Mouse (Mus musculus) left cerebral cortex, postnatal 36 days (tissue): ENCODE data around the gene Itga9. TPM values are rescaled to one million over a fixed set of nuclear protein-coding genes. Genes with fewer than 3 reads are reported as not detected.

Experiments used
- DNase-seq, 2 experiments: peaks; one replicate each; pipeline ENCODE4 v3.0.0; 2021 to 2022; ENCODE audit warnings: low spot score in 2 of 2, mixed read lengths in 1 of 2
- intact Hi-C: fragments of 180-260 bp; cut with DNase I; formaldehyde crosslinking; loops from one replicate; pipeline ENCODE4 v1.15.1; 2025
- total RNA-seq, 2 experiments: library from RNA; stranded (reverse); gene quantifications; 2 replicates each; pipeline ENCODE4 v1.2.3; 2021

The Itga9 gene
- total RNA-seq, 2 experiments from 2014 or later: 5.5 to 9.3 TPM

GRCm38 (mm10) chr9:118638642-118639210 lies 32.2 kb downstream of the Itga9 start:
- DNase-seq: no peak
- intact Hi-C loops: no loop called here

DNA sequence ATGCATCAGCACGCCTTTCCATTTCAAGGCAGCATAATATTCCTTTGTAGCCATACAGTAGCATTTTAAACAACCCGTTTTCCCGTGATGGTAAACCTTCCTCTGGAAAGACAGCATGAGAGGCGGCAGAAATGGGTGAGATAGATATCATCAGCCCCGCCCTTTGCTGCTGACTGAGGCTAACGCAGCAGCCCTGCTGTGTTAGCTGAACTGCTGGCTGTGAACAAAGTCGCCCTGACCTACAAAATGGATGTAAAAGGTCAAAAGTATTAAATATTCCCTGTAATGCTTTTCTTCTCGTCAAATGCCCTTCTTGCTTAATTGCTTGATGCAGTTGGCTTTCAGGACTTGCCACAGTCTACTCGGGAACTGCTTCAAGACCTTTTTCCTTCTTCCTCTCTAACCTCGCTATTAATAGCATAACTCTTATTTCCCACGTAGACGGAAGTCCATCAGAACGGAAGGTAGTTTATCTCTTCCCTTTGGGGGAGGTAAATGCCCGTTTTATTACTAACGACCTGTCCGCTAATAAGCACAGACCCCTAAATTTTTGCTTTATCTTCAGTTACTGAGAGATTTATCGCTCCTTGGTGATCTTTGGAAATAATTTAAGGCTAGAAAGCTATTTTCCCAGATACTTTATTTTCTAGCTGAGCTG lies 39.3 kb downstream of the Itga9 start:
- intact Hi-C loops: no loop called here

DNA sequence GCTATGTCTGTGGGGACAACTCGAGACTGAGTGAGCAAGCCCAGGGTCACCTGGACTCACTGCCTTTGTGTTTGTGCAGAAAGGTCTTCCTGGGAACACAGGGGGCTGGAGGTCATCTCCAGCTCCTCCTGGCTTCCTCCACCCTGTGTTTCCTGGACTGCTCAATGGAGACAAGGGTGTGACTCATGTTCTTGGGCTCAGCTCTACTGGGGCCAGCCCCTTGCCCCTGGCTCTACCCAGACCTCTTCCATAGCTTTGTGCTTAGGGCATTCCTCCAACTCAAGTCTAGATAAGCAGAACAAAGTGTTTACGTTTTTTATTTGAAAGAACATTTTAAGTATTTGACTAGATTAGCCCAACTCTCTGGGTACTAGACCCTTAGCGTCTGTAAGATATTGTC lies 41.0 kb downstream of the Itga9 start:
- no peak for DNase-seq
- intact Hi-C loops: no loop called here

More for the DNA sequence above, 39.3 kb downstream of the Itga9 start:
- no peak for DNase-seq

- DNase-seq: no peak
- intact Hi-C loops: no loop called here
These were observed 44.5 kb downstream of the Itga9 start for GRCm38 (mm10) chr9:118650976-118651375.

DNA sequence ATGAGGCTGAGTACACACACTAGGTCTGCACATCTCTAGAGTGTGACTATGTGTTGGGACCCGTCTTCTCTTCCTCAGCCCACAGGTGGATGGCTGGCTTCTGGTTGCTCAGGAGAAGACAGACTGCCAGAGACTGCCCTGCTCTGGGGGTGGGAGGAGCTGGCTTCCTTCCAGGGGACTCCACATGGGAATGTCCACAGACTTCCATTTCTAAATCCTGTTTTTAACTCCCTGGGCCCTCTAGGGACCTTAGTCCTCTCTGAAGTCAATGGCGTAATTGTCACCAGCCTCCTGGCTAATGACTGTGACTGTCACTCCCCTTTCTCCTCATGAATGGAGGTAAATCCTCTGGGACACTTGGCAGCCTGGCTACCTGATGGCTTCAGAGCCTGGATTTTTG lies 45.4 kb downstream of the Itga9 start:
- intact Hi-C loops: no loop called here
- DNase-seq: no peak

DNA sequence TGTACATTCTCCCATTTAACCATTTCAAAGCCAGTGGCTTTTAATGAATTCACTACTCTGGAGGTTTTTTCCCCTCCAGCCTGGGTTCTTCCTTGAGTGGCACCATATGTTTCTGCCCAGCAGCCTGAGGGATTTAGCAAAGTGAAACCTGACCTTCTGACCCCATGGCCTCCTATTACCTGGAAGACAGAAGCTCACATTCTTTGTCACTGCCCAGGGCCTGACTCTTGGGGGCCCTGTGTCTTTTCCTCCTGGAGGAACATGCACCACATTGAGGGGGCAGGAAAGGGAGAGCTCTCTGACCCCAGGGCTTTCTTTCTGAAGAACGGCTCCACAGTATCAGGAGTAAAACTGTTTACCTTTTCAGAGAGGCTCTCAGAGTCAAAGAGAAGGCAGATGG lies 46.9 kb downstream of the Itga9 start:
- intact Hi-C loops: no loop called here
- DNase-seq: no peak

DNA sequence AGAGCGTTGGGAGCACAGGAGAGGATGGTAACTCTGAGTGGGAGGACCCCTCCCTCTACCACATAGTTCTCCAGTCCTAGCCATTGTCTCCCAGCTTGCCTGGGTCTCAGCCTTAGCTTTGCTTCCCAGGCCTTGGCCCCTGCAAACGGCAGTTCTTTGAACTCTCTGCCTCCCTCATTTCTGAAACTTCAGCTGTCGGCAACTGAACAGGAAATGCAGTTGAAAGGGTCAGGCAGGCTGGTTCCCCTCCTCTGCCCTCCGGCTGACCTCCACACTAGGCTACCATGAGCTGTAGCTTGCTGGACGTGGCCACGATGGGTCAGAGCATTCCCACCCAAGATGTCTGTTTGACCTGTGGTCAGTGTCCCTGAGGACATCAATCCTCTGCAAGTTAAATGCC lies 48.5 kb downstream of the Itga9 start:
- intact Hi-C loops: no loop called here
- DNase-seq: no peak

DNA sequence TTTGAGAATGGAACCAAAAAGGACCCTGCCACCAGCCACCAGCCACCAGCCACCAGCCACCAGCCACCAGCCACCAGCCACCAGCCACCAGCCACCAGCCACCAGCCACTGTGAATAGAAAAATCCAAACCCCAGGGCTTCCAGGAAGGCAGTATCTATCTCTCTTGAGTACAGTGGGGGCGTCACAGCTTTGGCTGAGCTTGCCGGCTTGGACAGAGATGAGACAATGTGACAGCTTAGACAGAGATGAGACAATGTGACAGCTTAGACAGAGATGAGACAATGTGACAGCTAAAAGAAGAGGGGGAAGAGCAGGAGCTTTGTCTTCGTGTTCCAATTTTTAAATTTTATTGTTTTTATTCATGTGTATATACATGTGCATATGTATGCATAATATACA lies 49.2 kb downstream of the Itga9 start:
- no peak for DNase-seq

DNA sequence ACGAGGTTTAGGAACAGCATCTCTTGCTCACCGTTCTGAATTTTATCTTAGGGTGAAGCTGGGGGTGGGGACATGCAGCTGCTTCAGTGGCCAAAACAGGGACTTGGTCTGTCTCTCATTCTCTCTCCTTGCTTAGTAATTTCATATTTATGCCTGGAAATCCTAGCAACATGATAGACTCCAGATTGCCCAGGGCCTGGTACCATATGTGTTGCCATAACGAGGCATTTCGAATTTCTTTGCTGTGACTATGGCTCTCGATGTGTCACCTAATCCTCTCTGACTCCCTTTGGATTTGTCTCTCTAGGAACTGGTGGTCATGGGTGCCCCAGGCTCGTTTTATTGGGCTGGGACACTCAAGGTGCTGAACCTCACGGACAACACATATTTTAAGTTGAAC lies 51.7 kb downstream of the Itga9 start:
- no peak for DNase-seq
- intact Hi-C loops: no loop called here

More for the DNA sequence above, 49.2 kb downstream of the Itga9 start:
- intact Hi-C loops: no loop called here

GRCm38 (mm10) chr9:118659809-118660208 lies 53.3 kb downstream of the Itga9 start:
- intact Hi-C loops: no loop called here

GRCm38 (mm10) chr9:118660259-118660658 lies 53.8 kb downstream of the Itga9 start:
- intact Hi-C loops: no loop called here
- no peak for DNase-seq

More at GRCm38 (mm10) chr9:118659809-118660208, 53.3 kb downstream of the Itga9 start:
- DNase-seq: no peak

DNA sequence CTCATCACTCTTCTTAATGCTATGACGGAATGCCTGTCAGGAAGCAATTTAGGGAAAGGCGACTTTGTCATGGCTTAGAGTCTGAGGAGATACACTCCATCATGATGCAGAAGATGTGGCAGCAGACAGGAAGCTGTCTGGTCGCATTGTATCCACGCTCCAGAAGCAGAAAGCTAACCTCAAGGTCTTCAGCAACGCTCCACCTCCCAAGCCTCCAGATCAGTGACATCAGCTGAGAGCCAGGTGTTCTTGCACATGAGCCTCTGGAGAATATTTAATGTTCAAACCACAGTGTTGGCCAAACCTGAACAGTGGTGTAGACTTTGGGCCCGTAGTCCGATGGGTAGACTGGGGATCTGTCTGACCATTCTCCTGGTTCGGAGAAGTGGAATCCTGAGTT lies 55.5 kb downstream of the Itga9 start:
- no peak for DNase-seq
- intact Hi-C loops: no loop called here

DNA sequence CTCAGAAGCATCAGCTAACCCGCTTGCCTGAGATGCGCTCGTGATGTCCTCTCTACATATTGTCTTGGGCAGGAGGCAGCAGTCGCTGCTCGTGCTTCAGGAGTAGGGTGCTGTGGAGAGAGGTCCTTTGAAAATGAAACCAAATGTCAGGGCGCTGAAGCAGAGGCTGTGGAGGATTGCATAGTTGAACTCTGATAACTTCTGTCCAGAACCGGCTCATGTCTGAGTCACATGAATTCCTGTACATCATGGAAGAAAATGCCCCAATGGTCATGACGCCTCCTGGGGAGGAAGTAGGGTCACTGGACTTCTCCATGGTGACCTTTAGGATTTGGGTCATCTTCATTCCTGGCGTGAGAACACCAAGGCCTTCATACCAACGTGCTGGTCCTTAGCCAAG lies 56.0 kb downstream of the Itga9 start:
- no peak for DNase-seq
- intact Hi-C loops: no loop called here

- intact Hi-C loops: no loop called here
These were observed 57.4 kb downstream of the Itga9 start for GRCm38 (mm10) chr9:118663938-118664337.

DNA sequence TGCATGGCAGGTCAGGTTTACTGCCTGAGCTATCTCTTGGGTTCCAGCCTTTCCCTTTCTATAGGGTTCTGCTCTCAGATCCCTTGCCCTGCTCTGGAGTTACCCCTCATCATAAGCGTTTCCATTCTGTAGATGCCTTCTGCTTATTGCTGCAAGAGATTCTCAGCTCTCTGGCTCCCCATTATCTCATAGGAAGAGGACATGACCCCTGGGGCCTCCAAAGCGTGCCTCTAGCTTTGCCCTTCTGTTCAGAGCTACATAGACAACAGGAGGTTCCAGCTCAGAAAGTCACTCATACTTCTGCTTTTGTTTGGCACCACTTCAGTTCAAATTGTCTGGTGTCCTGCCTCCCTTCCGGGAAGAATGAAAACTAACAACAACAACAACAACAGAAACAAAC lies 59.6 kb downstream of the Itga9 start:
- DNase-seq: no peak
- intact Hi-C loops: no loop called here

More at GRCm38 (mm10) chr9:118663938-118664337, 57.4 kb downstream of the Itga9 start:
- DNase-seq: no peak

DNA sequence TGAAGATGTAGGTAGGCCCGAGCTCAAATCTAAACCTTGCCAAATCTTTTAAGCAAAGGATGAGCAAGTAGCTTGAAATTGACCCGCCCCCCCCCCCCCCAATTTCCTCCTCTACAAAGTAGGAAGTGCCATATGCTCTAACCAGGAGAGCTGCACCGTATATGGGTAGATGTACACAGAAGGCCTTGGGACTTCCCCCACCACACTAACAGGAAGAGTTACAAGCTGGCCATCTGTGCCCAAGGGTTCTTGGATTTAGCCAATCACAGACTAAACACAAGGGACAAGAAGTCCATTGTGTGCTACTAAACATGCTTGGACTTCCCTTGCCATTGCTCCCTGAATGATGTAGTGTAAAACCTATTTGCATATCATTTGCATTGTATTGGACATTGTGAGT lies 63.2 kb downstream of the Itga9 start:
- intact Hi-C loops: no loop called here
- DNase-seq: no peak

GRCm38 (mm10) chr9:118674277-118674676 lies 67.8 kb downstream of the Itga9 start:
- no peak for DNase-seq
- intact Hi-C loops: no loop called here

DNA sequence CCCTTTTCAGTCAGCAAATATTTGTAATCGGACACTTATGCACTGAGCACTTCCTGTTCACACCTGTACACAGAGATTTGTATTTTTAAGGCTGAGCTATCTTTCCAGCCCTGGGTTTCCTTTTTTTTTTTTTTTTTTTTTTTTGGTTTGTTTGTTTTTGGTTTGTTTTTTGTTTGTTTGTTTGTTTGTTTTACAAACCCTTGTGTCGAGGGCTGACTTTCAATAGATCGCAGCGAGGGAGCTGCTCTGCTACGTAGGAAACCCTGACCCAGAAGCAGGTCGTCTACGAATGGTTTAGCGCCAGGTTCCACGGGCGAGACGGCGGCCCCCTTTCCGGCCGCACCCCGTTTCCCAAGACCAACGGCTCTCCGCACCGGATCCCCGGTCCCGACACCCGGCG lies 68.3 kb downstream of the Itga9 start:
- intact Hi-C loops: loop anchor here (5.0 kb wide), 1 partner anchor 62 kb away; no protein-coding TSS in a partner anchor
- DNase-seq: no peak

DNA sequence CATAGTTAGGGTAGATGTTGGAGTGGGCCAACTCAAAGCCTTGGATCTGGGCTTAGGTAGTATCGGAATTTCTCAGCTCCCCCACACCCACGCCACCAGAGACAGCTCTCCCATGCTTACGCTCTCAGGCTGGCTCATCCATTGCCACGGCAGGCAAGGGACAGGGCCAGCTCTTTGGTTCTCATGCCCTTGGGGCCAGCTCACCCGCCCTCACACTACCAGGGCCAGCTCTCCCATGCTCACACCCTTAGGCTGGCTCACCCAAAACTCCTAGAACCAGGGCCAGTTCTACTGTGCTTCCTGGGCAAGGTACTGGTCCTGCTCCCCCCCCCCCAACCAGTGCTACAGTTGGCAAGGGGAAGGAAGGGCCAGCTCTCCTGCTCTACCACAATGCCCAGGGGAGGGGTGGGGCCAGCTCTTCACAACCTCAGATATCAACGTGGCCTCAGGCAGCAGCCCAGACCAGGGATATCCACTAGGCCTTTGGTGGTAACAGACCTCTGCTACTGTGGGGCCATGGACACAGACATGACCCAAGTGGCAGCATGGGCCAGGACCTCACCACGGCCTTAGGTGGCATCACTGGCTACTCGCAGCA lies 69.2 kb downstream of the Itga9 start:
- intact Hi-C loops: loop anchor here (5.0 kb wide), 1 partner anchor 63 kb away; no protein-coding TSS in a partner anchor
- DNase-seq: no peak

DNA sequence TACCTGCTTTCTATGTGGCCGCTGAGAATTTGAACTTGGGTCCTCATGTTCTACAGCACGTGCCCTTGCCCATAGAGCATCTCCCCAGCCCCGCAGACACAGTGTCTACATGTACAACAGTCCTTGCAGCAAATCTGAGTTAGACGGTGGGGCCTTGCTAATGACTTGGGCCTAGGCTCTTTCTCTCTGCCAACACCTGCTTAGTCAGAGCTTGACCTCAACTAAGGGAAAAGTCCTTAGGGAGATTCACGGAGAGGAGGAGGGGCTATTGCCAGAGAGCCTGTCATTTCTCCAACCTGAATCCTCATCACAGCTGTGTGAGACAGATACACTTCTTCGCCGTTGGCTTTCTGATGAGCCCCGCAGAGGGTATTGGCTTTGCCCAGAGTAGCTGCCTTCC lies 70.2 kb downstream of the Itga9 start:
- intact Hi-C loops: loop anchor here (5.0 kb wide), 1 partner anchor 64 kb away; no protein-coding TSS in a partner anchor
- DNase-seq: no peak

- intact Hi-C loops: loop anchor here (5.0 kb wide), 1 partner anchor 65 kb away; no protein-coding TSS in a partner anchor
- DNase-seq: no peak
These were observed 70.9 kb downstream of the Itga9 start for GRCm38 (mm10) chr9:118677349-118677748.
